In the genomic region with DNA sequence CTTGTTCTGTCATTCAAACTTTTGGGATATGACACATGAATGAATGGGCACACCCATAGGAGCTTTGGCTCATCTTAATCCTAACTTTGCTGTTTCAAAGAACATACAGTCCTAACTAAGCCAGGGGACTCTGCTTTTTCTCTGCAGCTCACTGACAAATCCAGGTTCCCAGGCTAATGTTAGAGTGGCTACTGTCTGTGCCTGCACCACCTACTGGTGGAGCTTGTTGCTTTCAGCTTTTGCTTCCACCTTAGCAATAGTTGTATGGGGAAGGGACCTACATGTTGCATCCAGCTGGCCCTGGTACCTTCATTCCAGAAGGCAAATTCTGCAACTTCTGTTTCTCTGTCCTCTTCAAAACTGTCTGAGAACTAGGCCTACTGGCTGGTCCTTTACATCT, we compare ENCODE assay signal across 10 mouse cellular contexts.
DNase-seq lines count a peak whose midpoint lies in the region; ATAC-seq lines count a peak whose summit lies in the region.
"Had no signal": no experiment of that assay in that cellular context is flagged by ENCODE, and none has a peak within 500 bp of the region (broad histone marks: within the 10 kb centered on the region; RNA-seq: fewer than 3 reads in every experiment).

No protein-coding gene starts in this region.

- no peak overlapping the region for H3K4me2 ChIP-seq in midbrain, embryonic 11.5 days

- no peak overlapping the region for H3K9ac ChIP-seq in midbrain, embryonic 11.5 days (ENCODE audit: low read length)
- H3K9ac ChIP-seq: liver, postnatal 0 days had no signal

- no peak overlapping the region for H3K27ac ChIP-seq in midbrain, embryonic 11.5 days (ENCODE audit: low read depth, low read length)
- H3K27ac ChIP-seq: forebrain, embryonic 10.5 days had no signal

- no peaks in the 10 kb centered on the region for H3K4me1 ChIP-seq in midbrain, embryonic 11.5 days (ENCODE audit: control insufficient read depth, insufficient read depth, low read length)
- H3K4me1 ChIP-seq: forebrain, embryonic 10.5 days had no signal

- DNase-seq in adrenal gland, adult (ENCODE audit: inconsistent age in 2 of 2, low spot score in 1 of 2), result peak; percentile 5 to 50
- no peak for DNase-seq in adrenal gland, postnatal 4 days (ENCODE audit: low spot score in 2 of 2)
- DNase-seq in heart, postnatal 4 days, result peak; percentile 15
- no peak for DNase-seq in heart, postnatal 25 days (ENCODE audit: low spot score)
- peak; percentile 8 for DNase-seq in ES-CJ7 (ENCODE audit: low read depth, low spot score)
- DNase-seq in layer of hippocampus, postnatal 10 days (ENCODE audit: low spot score in 2 of 2), result peak; percentile 8 to 21
- no peak for DNase-seq in B cell, adult 2 months
- no peak for DNase-seq in midbrain, embryonic 11.5 days (ENCODE audit: low spot score, missing footprints)
- DNase-seq: liver, postnatal 0 days had no signal

- H3K4me3 ChIP-seq in midbrain, embryonic 11.5 days (ENCODE audit: low read depth, low read length), result no peak overlapping the region
- H3K4me3 ChIP-seq: forebrain, embryonic 10.5 days had no signal

- H3K9me3 ChIP-seq in midbrain, embryonic 11.5 days (ENCODE audit: control insufficient read depth, low read length), result no peaks in the 10 kb centered on the region
- H3K9me3 ChIP-seq: forebrain, embryonic 10.5 days had no signal

- intact Hi-C loops in heart, postnatal 25 days (cut with DNase I), result loop anchor here (5.0 kb wide), 1 partner anchor 1300 kb away; no protein-coding TSS in a partner anchor

- H3K36me3 ChIP-seq in midbrain, embryonic 11.5 days (ENCODE audit: control insufficient read depth, insufficient read depth, low read length), result no peaks in the 10 kb centered on the region
- H3K36me3 ChIP-seq: forebrain, embryonic 10.5 days had no signal

- no peaks in the 10 kb centered on the region for H3K27me3 ChIP-seq in midbrain, embryonic 11.5 days (ENCODE audit: control insufficient read depth, insufficient read depth, low read length)

- no peak for ATAC-seq in midbrain, embryonic 11.5 days (ENCODE audit: low FRiP score)
- ATAC-seq: liver, postnatal 0 days had no signal

Comparison
In these comparisons a context has a peak if more than half of its experiments do, and no peak if none do; other contexts are left out.
1. DNase-seq: peak in adrenal gland, adult (2 of 2), heart, postnatal 4 days (single experiment), ES-CJ7 (single experiment) and layer of hippocampus, postnatal 10 days (2 of 2); none in adrenal gland, postnatal 4 days (0 of 2), heart, postnatal 25 days (single experiment), B cell, adult 2 months (0 of 2) and midbrain, embryonic 11.5 days (single experiment).